Mouse (Mus musculus) embryo, embryonic 9.5 days (tissue): ENCODE measurements around the gene Cd79b.

Experiments
- DNase-seq: peaks from one replicate; pipeline ENCODE4 v3.0.0-alpha.2; 2017; ENCODE audit errors: extremely low spot score

Gene Cd79b

DNA sequence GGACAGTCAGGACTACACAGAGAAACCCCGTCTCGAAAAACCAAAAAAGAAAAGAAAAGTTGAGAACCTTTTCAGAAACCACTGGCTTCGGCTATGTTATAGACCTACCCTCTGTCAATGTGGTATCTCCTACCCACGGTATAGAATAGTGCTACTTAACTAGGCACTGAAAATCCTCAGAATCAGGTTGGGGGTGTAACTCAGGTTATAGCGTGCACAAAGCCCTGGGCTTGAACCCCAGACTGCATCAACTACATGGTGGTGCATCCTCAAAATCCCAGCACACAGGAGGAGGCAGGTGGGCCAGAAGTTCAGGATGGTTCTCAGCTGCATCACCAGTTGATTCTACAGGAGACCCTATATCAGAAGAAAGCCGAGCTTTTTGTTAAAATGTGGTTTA, 40.8 kb downstream of the Cd79b start:
- DNase-seq, result no peak

DNA sequence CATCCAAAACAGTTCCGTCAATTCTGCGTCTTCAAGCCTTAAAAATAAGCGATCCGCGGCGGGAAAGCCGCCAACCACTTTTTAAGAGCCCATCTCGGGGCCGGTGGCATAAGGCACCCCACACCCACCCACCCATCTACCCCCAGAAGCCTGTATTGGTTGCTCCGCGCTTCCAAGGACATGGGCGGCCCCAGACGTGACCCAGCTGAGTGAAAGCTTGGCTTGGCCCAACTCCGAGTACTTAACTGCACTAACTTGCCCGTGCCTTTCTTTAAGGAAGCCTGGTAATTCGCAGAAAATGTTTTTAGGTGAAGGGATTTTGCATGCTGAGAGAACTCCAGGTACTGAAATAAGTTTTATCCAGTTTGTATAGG, 41.3 kb downstream of the Cd79b start:
- no peak for DNase-seq

DNA sequence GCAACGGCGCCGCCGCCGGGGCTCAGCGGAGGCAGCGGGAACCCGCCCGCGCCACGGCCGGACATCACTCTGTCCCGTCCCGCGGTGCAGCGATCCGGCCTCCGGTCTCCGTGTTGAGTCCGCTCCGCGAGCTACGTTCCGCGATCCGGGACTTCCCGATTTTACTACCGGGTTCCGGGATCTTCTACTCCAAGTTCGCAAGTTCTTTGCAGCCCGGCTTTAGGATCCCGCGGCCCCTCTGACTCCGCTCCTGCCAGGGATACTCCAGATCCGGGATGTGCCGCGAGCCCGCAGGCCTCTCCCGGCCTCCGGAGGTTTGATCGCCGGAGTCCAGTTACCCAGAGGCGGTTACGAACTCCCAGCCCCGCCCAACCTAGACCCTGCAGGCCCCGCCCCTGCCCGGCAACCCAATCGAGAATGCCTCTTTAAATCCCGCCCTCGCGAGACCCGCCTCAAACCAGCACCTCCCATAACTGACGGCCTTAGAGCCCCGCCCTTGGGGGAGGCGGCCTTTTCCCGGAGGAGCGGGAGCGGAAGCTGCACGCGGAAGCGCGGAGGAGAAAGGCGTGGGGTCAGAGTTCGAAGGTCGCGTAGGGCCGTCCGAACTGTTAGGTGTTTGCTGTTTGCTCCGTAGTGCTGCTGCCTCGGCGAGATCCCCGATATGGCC, 41.8 kb downstream of the Cd79b start, which contains the start of gene Smarcd2:
Gene Smarcd2, minus strand, starts transcription at position 329 of the 667 bp plus-strand sequence.
- peak; percentile 100 for DNase-seq

DNA sequence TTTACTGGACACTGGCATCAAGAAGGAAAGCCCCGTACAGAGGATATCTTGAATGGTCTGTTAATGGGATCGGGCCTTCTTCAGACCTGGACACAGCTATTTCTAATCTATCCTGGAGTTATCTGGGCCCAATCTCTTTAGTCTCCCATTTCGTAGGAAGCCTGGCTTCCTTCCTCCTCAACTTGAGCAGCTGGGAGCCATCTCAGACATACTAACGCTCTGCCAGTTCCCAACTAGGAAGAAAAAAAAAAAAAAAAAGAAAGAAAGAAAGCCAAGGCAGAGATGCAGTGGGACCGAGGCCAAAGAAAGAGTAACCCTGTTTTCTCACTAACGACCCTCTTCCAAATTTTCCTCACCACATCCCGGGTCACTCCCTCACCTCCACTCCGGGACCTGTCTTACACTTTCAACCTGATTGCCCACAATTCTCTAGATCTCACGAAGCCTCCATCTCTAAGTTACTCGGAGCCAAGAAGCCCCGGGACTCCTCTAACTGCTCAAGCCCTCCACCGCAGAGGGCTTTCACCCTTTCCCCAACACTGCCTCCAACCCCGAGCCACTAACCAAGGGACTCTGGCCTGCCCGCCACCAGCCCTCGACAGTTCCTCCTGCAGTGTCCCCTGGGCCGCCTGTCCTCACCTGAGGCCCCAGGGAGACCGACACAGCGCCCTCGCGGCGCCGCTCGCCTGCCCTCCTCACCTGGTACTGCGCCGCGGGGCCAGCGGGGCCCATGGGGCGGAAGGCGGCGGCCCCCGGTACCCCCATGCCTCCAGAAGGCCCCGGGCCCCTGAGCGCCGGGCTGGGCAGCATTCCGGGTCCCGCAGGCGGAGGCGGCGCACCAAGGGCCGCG, 42.5 kb downstream of the Cd79b start:
- no peak for DNase-seq

DNA sequence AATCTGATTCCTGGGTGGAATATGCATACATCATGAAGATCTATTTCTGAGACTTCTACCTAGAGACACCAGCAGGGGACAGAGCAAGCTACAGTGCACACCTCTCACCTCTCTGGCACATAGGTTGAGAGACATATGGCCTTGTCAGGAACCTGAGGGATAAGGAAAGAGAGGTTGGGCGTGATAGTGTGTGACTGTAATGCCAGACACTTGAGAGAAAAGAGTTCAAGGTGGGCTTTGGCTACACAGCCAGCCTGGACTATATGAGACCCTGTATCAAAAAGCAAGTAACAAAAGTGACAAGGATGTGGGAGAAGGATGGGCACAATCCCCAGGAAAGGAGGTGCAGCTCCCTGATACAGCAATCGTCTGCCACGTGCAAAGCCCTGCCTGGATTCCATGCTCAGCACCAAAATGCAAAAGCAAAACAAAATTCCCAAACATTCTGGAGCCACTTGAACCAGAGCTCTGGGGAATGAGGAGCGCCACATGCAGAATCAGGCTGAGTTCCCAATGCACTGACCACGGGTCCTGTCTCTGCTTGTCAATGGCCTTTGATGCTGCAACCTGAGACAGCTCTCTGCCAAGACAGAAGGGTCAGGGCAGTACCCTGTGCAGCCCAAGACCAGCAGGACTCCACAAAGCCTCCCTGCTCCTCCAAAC, 43.3 kb downstream of the Cd79b start:
- DNase-seq, result peak; percentile 36

DNA sequence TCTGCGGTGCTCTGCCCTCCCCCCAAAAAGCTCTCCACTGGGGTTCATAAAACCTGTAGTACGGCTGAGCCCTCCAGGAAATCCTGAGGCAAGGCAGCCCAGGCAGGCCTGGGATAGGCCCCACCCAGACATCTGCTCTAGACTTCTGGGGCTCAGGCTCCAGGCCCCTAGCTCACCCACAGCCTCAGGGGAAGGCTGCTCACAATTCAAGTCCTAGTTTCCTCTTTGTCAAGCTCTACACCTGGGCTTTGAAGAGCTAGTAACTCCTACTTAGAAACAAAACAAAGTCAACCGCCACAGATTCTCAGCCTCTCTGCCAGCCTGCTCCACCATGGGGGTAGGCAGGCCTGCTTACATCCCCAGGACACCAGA, 45.5 kb downstream of the Cd79b start:
- DNase-seq, result peak; percentile 40

DNA sequence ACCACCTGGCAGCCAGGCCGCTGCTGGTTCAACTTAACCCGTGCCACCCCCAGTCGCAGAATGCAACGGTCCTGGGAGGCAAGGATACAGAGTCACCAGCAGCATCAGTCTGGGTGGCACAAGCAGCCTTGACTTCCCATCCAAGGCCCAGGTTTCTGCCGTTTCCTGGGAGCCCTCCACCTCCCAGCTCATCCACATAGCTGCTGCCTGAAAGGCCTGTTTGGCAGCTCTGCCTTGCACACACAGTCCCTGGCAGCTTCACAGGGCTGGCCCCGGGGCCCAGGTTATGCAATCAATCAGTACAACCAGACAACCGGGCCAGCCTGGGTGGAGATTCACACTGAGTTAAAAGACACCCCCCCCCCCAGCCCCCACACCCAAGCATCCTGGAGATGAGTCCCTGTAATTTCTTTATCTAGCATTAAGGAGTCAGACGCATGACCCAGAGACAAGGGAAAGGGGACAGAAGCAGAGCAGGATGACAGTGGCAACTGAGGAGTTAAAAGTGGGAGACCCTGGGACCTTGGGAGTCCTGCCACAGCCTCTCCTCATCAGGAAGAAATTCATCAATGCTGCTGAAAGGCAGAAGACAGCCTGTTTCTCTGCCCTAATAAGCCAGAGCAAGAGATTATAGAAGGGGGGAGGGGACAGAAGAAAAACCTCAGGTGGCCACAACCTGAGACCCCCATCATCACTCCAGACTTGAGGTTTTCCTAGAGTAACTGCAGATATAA, 46.1 kb downstream of the Cd79b start:
- peak; percentile 60 for DNase-seq

DNA sequence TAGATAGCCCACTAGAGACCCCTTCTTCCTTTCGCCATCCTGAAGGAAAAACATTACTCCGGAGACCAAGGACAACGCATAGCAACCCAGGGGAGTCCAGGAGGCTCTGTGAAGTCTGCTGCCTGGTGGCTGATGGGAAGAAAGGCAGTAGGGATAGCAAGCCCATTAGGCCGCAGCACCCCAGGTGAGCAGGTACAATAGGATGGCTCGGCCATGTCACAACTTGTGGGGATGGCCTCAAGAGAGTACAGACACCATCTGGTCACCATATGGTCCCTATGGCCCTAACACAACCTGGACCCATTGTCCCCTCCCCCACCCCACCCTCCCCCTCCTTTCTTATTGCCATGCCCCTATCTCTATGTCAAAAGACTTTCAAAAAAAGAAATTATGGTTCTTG, 46.7 kb downstream of the Cd79b start:
- DNase-seq, result no peak

DNA sequence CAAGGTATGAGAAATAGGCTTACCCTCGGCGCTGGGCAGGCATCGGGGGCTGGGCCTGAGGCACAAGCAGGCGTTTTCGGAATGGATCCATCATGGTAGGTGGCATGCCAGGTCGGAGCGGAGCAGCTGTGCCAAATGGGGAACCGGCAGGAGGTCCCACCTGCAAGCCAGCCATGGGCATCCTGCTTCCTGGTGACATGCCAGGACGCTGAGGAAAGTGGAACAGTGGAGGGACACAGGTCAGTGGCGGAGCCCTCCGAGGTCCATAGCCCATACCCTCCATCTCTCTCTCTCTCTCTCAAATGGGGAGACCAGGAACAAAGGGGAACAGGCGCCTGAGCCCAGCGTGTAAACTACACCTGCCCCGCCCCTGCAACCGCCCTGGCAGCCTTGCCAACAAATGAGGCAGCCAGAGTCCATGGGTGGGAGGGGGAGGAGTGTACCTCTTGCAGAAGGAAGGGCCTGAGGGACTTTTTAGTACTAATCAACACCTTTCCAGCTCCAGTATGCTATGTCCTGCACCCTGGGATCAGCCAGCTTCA, 47.2 kb downstream of the Cd79b start:
- DNase-seq, result no peak

DNA sequence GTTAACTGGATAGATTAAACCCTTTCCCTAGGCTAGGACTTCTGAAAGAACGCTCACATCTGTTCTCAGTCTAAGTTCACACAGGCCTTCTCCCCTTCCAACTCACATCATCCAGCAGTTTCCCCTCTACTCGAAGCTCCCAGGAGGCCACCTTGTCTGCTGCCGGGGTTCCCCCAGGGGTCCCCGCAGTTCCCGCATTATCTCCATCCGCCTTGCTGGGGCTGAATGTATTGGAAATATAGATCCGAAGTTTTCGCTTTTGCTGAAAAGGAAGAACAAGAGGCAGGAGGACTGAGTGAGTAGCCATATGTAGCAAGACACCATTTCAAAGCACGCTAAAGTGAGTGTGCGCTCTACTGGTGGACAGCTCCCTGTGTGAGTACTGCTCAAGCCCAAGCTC, 48.1 kb downstream of the Cd79b start:
- DNase-seq, result no peak

DNA sequence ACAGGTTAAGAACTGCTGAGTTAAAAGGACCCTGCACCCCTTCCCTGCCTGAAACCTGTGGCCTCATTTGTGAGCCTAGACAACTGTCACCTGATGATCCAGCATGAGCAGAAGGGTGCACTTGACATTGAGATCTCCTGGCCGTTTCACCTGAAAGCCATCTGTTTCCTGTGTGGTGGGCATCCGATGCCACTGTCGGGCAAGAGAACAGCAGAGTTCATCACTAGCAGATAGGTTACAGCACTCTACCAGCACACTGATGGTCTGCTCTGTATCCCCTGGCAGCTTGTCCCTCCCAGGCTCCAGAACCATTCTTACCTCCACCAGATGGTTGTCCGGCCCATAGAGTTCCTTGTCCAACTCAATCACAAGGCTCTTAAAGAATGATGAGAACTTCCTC, 49.0 kb downstream of the Cd79b start:
- DNase-seq, result no peak

DNA sequence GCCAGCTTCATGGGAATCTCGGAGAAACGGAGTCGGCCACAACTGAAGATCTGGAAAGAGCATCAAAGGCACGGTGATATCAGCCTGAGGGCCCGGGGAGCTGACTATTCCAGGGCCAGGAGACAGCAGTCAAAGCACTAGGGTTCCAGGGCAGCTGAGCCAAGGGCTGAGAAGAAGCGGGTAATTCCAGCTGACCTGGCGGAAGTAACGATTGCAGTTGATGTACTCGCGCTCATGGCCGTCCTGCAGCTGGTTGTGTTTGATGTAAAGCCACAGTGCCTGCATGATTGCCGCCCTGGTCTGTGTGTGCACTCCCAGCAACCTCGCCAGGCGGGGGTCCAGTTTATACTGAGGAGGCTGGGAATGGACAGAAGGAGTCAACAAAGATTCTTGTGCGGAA, 49.6 kb downstream of the Cd79b start:
- DNase-seq, result no peak

DNA sequence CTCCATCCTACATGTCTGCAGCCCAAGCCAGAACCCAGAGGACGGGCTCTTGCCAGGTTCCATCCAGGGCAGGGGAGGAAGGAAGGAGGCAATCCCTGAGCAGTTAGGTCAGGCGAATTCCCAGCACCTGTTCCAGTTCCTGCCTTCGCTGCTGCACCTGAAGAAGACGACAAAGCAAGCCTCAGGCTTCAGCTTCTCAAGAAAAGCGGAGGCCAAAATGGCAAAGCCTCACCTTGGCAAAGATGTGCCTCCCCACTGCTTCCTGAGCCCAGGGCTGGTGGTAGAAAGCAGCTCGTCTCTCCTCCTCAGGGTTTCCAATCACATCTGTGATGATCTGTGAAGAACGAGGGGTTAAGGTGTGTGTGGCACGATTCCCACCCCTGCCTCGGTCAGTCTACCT, 50.6 kb downstream of the Cd79b start:
- no peak for DNase-seq
